Mouse (Mus musculus) embryonic facial prominence, embryonic 14.5 days (tissue): ENCODE data around the gene Eras. TPM values are rescaled to one million over a fixed set of nuclear protein-coding genes. Genes with fewer than 3 reads are reported as not detected.

Experiments
- ATAC-seq: fragments of 200-750 bp; cut with Nextera tagmentation; 2 replicates; pipeline ENCODE4 v1.8.0; 2017; ENCODE audit warnings: low read depth, moderate number of reproducible peaks, moderate TSS enrichment
- DNase-seq: peaks from one replicate; pipeline ENCODE4 v3.0.0-alpha.2; 2015; ENCODE audit warnings: low spot score
- H3K27ac ChIP-seq: fragments of 300-500 bp; sonication (generic); replicated peaks from 2 replicates; pipeline ENCODE4 v1.5.1; 2014; ENCODE audit warnings: low read depth, mild to moderate bottlenecking, low read length, moderate library complexity
- H3K27me3 ChIP-seq: fragments of 300-500 bp; sonication (generic); replicated peaks from 2 replicates; pipeline ENCODE4 v1.6.1; 2014; ENCODE audit warnings: low read length; ENCODE audit not compliant: control insufficient read depth, insufficient read depth
- H3K36me3 ChIP-seq: fragments of 300-500 bp; sonication (generic); 2 replicates; pipeline ENCODE4 v1.6.1; 2014; ENCODE audit warnings: low read length, mixed read lengths; ENCODE audit not compliant: control insufficient read depth, insufficient read depth
- H3K4me1 ChIP-seq: fragments of 300-500 bp; sonication (generic); 2 replicates; pipeline ENCODE4 v1.6.1; 2014; ENCODE audit warnings: antibody characterized with exemption, low read length; ENCODE audit not compliant: control insufficient read depth, insufficient read depth
- H3K4me2 ChIP-seq: fragments of 300-500 bp; sonication (generic); 2 replicates; pipeline ENCODE4 v1.6.1; 2014; ENCODE audit warnings: low read depth, mild to moderate bottlenecking, low read length, moderate library complexity, mixed read lengths
- H3K4me3 ChIP-seq: fragments of 300-500 bp; sonication (generic); 2 replicates; pipeline ENCODE4 v1.5.1; 2014; ENCODE audit warnings: low read depth, mild to moderate bottlenecking, low read length
- H3K9ac ChIP-seq: fragments of 300-500 bp; sonication (generic); 2 replicates; pipeline ENCODE4 v1.6.1; 2014; ENCODE audit warnings: low read depth, mild to moderate bottlenecking, low read length, moderate library complexity, mixed read lengths
- H3K9me3 ChIP-seq: fragments of 300-500 bp; sonication (generic); 2 replicates; pipeline ENCODE4 v1.6.1; 2016; ENCODE audit warnings: low read length; ENCODE audit not compliant: control insufficient read depth
- WGBS: fragments of 180-500 bp; shearing (Covaris S2); extraction: QIAGEN DNeasy Blood & Tissue Kit; methylation state at CpG from one replicate; pipeline ENCODE4 v1.1.7; 2014; 5-methylcytosine and 5-hydroxymethylcytosine counted together
- polyA plus RNA-seq: library from polyadenylated mRNA; unstranded; fragments of >200 nt; fragmentation: Nextera tagmentation; extraction: Ambion mirVana; gene quantifications from 2 replicates; pipeline ENCODE4 v1.2.1, GENCODE M21; 2014

Gene Eras
- polyA plus RNA-seq, 1 experiment from 2014 or later, result not detected

DNA sequence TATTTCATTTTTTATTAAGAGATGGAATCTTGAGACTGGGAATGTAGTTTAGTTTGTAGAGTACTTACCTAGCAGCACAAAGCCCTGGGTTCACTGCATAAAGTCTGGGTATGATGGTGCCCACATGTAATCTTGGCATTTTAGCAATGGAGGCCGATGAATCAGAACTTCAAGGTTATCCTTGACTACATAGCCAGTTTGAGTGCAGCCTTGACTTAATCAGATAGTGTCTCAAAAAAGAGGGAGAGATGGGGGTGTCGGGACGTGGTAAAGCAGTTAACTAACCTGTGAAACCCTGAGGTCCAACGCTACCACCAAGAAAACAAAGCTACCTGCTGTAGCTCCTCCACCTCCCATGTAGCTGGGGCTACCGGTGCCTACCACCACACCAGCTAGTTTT lies 24.0 kb downstream of the Eras start:
- DNase-seq (no peak), ATAC-seq (no peak)
- Histone ChIP-seq H3K36me3 (peaks cover 5% of the 10 kb centered on the region; the same call in 1 of the 2 replicates), H3K9ac (no peak overlapping the region), H3K4me1 (no peaks in the 10 kb centered on the region), H3K4me3 (no peak overlapping the region), H3K9me3 (no peaks in the 10 kb centered on the region), H3K27ac (no peak overlapping the region), H3K27me3 (no peaks in the 10 kb centered on the region), H3K4me2 (no peak overlapping the region)
- WGBS, result 90% methylated on average over 5 of the region's 5 CpGs

DNA sequence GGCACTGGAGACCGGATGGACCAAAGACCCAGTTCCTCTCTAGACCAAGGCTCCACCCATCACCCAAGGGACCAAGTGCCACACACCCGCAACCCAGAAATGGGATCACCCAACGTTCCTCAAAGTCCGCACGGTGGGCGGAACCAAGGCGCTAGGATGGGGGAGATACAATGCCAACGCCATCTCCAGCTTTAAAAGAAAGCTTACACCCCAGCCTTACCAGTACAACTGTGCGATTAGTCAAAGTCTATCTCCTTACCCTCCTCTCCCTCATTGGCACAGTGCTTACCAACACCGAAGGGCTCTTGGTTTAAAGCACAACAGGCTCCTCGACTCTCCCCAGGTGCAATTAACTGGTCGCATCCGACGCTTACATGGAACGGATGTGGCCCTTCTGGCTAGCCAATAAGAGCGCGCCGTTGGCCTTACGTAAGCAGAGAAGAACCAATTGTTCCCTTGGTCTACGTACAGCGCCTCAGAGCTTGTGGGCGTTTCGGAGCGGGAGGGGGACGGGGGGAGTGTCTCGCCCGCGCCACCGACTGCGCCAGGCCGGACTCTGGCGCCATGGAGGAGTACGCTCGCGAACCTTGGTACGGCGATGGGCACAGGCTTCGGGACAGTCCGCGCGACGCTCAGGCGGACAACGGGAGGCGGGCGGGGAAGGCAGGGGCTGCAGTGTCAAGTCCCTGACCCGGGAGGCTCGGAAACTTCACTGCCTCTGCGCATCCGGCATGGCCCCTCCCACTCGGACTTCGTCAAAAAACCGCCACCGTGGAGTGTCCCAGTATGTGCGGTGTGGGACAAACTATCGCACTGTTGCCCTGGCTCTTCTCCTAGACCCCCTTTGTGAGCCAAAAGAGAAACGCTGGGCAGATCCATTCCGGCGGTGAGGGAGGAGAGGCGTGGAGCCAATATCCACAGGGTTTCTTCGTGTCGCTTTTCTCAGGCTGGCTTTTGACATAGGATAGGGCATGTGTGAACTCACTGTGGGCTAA lies 29.2 kb downstream of the Eras start, which contains the start of the genes Pqbp1 and Timm17b:
Gene Pqbp1, minus strand, starts transcription at position 390 of the 995 bp plus-strand sequence.
Gene Timm17b, plus strand, starts transcription at position 478 of the 995 bp plus-strand sequence.
- Histone ChIP-seq H3K9me3 (no peaks in the 10 kb centered on the region), H3K27ac (peak within 1 kb of the TSS; percentile 79), H3K4me1 (no peaks in the 10 kb centered on the region), H3K36me3 (peaks cover 9% of the 10 kb centered on the region), H3K4me3 (peak within 1 kb of the TSS; percentile 56), H3K27me3 (no peaks in the 10 kb centered on the region), H3K4me2 (peak within 1 kb of the TSS; percentile 57), H3K9ac (peak within 1 kb of the TSS; percentile 72)
- 20% methylated on average over 53 of the region's 62 CpGs for WGBS
- DNase-seq, result peak; percentile 98
- ATAC-seq, result peak; percentile 99

GRCm38 (mm10) chrX:7898211-7898610 lies 30.2 kb downstream of the Eras start:
- Histone ChIP-seq H3K27ac (peak overlapping the region; percentile 79; the same call in 1 of the 2 replicates), H3K9me3 (no peaks in the 10 kb centered on the region), H3K4me2 (peak overlapping the region; percentile 57), H3K36me3 (peaks cover 12% of the 10 kb centered on the region), H3K9ac (peak overlapping the region; percentile 72), H3K4me3 (peak overlapping the region; percentile 56), H3K27me3 (no peaks in the 10 kb centered on the region), H3K4me1 (no peaks in the 10 kb centered on the region)
- DNase-seq, result no peak
- WGBS, result 29% methylated on average over 13 of the region's 13 CpGs
- ATAC-seq, result no peak

DNA sequence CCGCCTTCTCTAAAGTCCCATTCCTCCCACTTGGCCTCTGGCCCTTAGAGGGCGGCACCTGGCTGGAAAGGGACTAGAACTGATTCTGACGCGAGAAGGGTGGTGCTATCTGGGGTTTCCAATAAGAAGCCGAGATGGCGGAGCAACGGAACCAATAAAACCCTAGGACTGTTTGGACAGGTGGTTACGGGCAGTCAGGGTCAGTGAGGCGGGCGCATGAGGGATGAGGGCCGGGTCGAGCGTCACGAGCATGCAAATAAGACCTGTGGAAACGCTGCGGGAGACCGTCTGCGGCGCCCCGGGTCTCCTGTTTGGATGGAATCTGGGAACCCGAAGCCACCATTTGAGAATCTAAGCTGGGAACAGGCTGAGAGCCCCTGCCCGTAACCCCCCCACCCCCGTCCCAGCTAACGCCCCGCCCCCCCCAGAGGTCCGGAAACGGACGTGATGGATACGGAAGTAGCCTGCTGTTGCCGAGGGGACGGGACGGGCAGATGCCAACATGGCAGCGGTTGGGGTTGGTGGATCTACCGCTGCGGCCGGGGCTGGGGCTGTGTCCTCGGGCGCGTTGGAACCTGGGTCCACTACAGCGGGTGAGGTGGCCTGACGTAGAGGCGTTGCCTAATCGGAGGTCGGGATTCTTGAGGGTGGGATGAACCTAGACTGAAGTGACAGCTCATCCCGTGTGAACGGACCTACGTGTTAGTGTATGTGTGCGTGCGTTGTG lies 44.4 kb downstream of the Eras start, which contains the start of gene Slc35a2:
Gene Slc35a2, plus strand, starts transcription at position 188 of the 727 bp plus-strand sequence.
- DNase-seq, result peak; percentile 94
- Histone ChIP-seq H3K9me3 (no peaks in the 10 kb centered on the region), H3K27ac (peak within 1 kb of the TSS; percentile 70), H3K4me1 (no peaks in the 10 kb centered on the region), H3K4me2 (peak within 1 kb of the TSS; percentile 58), H3K27me3 (no peaks in the 10 kb centered on the region), H3K36me3 (peaks cover 3% of the 10 kb centered on the region; the same call in 1 of the 2 replicates), H3K9ac (peak within 1 kb of the TSS; percentile 64), H3K4me3 (peak within 1 kb of the TSS; percentile 57)
- peak; percentile 95 for ATAC-seq
- 13% methylated on average over 43 of the region's 49 CpGs for WGBS

DNA sequence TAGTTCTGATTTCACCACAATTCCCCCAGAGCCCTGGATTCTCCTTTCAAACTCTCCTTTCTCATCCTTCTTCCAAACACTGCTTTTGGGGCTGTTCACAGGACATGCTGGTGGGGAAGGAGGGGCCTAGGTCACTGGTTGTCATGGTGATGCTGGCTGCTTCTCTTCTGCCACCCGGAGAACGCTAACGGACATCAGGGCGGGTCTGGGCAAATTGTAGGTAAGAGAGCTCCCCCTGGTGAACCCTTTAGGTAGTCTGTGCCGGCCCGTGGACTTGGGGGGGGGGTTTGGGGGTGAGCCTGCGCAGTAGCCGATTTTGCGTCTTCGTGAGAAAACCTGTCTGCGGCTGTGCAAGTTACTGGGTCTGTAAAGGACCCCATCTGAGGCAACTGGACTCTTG lies 48.6 kb downstream of the Eras start:
- 23% methylated on average over 11 of the region's 11 CpGs for WGBS
- ATAC-seq (peak; percentile 27; the same call in 1 of the 2 replicates), DNase-seq (peak; percentile 81)
- Histone ChIP-seq H3K4me1 (no peaks in the 10 kb centered on the region), H3K4me3 (no peak overlapping the region), H3K27ac (no peak overlapping the region), H3K9me3 (no peaks in the 10 kb centered on the region), H3K36me3 (no peaks in the 10 kb centered on the region), H3K9ac (no peak overlapping the region), H3K4me2 (peak overlapping the region; percentile 37), H3K27me3 (no peaks in the 10 kb centered on the region)

DNA sequence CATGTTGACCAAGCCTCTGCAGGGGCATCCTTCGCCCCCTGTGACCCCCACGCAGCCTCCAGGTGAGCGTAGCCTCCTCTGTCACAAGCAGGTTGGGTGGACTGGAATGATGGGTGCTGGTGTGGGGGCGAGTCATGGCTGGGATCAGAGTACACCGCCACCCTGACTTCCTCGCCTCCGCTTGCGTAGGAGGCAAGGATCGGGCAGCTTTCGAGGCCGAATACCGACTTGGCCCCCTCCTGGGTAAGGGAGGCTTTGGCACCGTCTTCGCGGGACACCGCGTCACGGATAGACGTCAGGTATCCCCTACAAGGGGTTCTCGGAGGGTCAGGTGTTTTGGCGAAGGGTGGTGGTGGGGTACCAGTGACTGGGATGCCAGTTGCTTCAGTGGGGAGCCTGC lies 49.9 kb downstream of the Eras start:
- Histone ChIP-seq H3K9me3 (no peaks in the 10 kb centered on the region), H3K9ac (peak overlapping the region; percentile 54), H3K4me3 (peak overlapping the region; percentile 46), H3K4me1 (no peaks in the 10 kb centered on the region), H3K27me3 (no peaks in the 10 kb centered on the region), H3K36me3 (peaks cover 12% of the 10 kb centered on the region; the same call in 1 of the 2 replicates), H3K4me2 (peak overlapping the region; percentile 76), H3K27ac (no peak overlapping the region)
- DNase-seq (no peak), ATAC-seq (peak; percentile 10)
- WGBS, result 42% methylated on average over 12 of the region's 21 CpGs

- Histone ChIP-seq H3K9ac (peak within 1 kb of the TSS; percentile 54), H3K4me2 (peak within 1 kb of the TSS; percentile 76), H3K4me3 (peak within 1 kb of the TSS; percentile 46), H3K36me3 (peaks cover 17% of the 10 kb centered on the region; the same call in 1 of the 2 replicates), H3K27me3 (no peaks in the 10 kb centered on the region), H3K9me3 (no peaks in the 10 kb centered on the region), H3K4me1 (no peaks in the 10 kb centered on the region), H3K27ac (no peak within 1 kb of the TSS)
- 10% methylated on average over 19 of the region's 38 CpGs for WGBS
- DNase-seq, result peak; percentile 84
- peak; percentile 93 for ATAC-seq
These were observed 50.4 kb downstream of the Eras start, which contains the start of gene Pim2 for GRCm38 (mm10) chrX:7878007-7878419. Gene Pim2, plus strand, starts transcription at chrX:7878262.
